Mouse (Mus musculus) testis, adult 2 months (tissue): ENCODE measurements around the gene Ecel1. TPM values are rescaled to one million over a fixed set of nuclear protein-coding genes. Genes with fewer than 3 reads are reported as not detected.

Source experiments
- H3K27ac ChIP-seq: fragments of 200-500 bp; 2 replicates; pipeline ENCODE4 v1.5.1; 2012; ENCODE audit warnings: low read depth, low read length; ENCODE audit not compliant: control insufficient read depth, insufficient read depth
- H3K27me3 ChIP-seq: fragments of 200-500 bp; 2 replicates; pipeline ENCODE4 v1.6.1; 2012; ENCODE audit warnings: mild to moderate bottlenecking, low read length, moderate library complexity; ENCODE audit not compliant: control insufficient read depth, insufficient read depth
- H3K36me3 ChIP-seq: fragments of 200-500 bp; 2 replicates; pipeline ENCODE4 v1.6.1; 2012; ENCODE audit warnings: mild to moderate bottlenecking, low read length; ENCODE audit not compliant: control insufficient read depth, insufficient read depth
- H3K4me1 ChIP-seq: fragments of 200-500 bp; 2 replicates; pipeline ENCODE4 v1.6.1; 2012; ENCODE audit warnings: low read length; ENCODE audit not compliant: control insufficient read depth, insufficient read depth
- H3K4me3 ChIP-seq: fragments of 200-500 bp; 2 replicates; pipeline ENCODE4 v1.5.1; 2012; ENCODE audit warnings: low read depth, mild to moderate bottlenecking, low read length, moderate library complexity, mixed read lengths; ENCODE audit not compliant: control insufficient read depth
- CTCF ChIP-seq: fragments of 200-500 bp; IDR thresholded peaks from 2 replicates; pipeline ENCODE4 v1.5.1; 2012; ENCODE audit warnings: low read depth, mild to moderate bottlenecking, inconsistent platforms, low read length, moderate library complexity; ENCODE audit not compliant: control insufficient read depth, insufficient read depth, insufficient replicate concordance
- POLR2A ChIP-seq: fragments of 200-500 bp; IDR thresholded peaks from 2 replicates; pipeline ENCODE4 v1.6.1; 2012; ENCODE audit warnings: low read depth, mild to moderate bottlenecking, inconsistent platforms, low read length, moderate library complexity; ENCODE audit not compliant: control insufficient read depth
- polyA plus RNA-seq: library from polyadenylated mRNA; depleted of rRNA; stranded (reverse); fragments of >200 nt; gene quantifications from 2 replicates; pipeline ENCODE4 v1.2.3, GENCODE M21; 2012

The Ecel1 gene
- polyA plus RNA-seq, 1 experiment: 5.8 TPM

- Histone ChIP-seq H3K4me3 (no peak overlapping the region), H3K27me3 (peaks cover 2% of the 10 kb centered on the region; the same call in 1 of the 2 replicates), H3K36me3 (no peaks in the 10 kb centered on the region), H3K4me1 (peaks cover 35% of the 10 kb centered on the region), H3K27ac (no peak overlapping the region)
- TF ChIP-seq CTCF: no peak
- no peak for TF ChIP-seq POLR2A
Observed at GRCm38 (mm10) chr1:87151286-87151685, 5.0 kb downstream of the Ecel1 start.

GRCm38 (mm10) chr1:87149422-87149821 lies 6.9 kb downstream of the Ecel1 start:
- H3K4me3 ChIP-seq: no peak overlapping the region
- peaks cover 24% of the 10 kb centered on the region for H3K4me1 ChIP-seq
- no peaks in the 10 kb centered on the region for H3K36me3 ChIP-seq
- H3K27me3 ChIP-seq: no peaks in the 10 kb centered on the region
- no peak overlapping the region for H3K27ac ChIP-seq
- peak; percentile 59 for TF ChIP-seq POLR2A
- peak; percentile 15; the same call in 1 of the 2 replicates for TF ChIP-seq CTCF

GRCm38 (mm10) chr1:87143141-87143540 lies 13.2 kb downstream of the Ecel1 start:
- Histone ChIP-seq H3K36me3 (no peaks in the 10 kb centered on the region), H3K4me3 (no peak overlapping the region), H3K27me3 (no peaks in the 10 kb centered on the region), H3K27ac (no peak overlapping the region), H3K4me1 (no peaks in the 10 kb centered on the region)
- TF ChIP-seq POLR2A (no peak), CTCF (no peak)

GRCm38 (mm10) chr1:87142456-87142855 lies 13.9 kb downstream of the Ecel1 start:
- H3K27ac ChIP-seq: no peak overlapping the region
- TF ChIP-seq POLR2A: no peak
- no peak for TF ChIP-seq CTCF
- H3K27me3 ChIP-seq: no peaks in the 10 kb centered on the region
- no peak overlapping the region for H3K4me3 ChIP-seq
- H3K36me3 ChIP-seq: no peaks in the 10 kb centered on the region
- H3K4me1 ChIP-seq: no peaks in the 10 kb centered on the region

- Histone ChIP-seq H3K27me3 (no peaks in the 10 kb centered on the region), H3K4me3 (no peak overlapping the region), H3K4me1 (no peaks in the 10 kb centered on the region), H3K36me3 (no peaks in the 10 kb centered on the region), H3K27ac (no peak overlapping the region)
- no peak for TF ChIP-seq CTCF
- no peak for TF ChIP-seq POLR2A
Observed at GRCm38 (mm10) chr1:87141550-87141949, 14.8 kb downstream of the Ecel1 start.

- TF ChIP-seq CTCF: no peak
- no peak for TF ChIP-seq POLR2A
- no peaks in the 10 kb centered on the region for H3K27me3 ChIP-seq
Observed at GRCm38 (mm10) chr1:87131803-87132202, 24.5 kb downstream of the Ecel1 start.

GRCm38 (mm10) chr1:87127206-87128030 lies 28.9 kb downstream of the Ecel1 start:
- no peaks in the 10 kb centered on the region for H3K4me1 ChIP-seq
- TF ChIP-seq CTCF: no peak
- TF ChIP-seq POLR2A: no peak
- no peak overlapping the region for H3K4me3 ChIP-seq
- no peak overlapping the region for H3K27ac ChIP-seq
- H3K36me3 ChIP-seq: no peaks in the 10 kb centered on the region
- no peaks in the 10 kb centered on the region for H3K27me3 ChIP-seq

More at GRCm38 (mm10) chr1:87131803-87132202, 24.5 kb downstream of the Ecel1 start:
- no peak overlapping the region for H3K4me3 ChIP-seq
- H3K27ac ChIP-seq: no peak overlapping the region
- no peaks in the 10 kb centered on the region for H3K4me1 ChIP-seq
- no peaks in the 10 kb centered on the region for H3K36me3 ChIP-seq
